Mouse (Mus musculus): ENCODE results near the gene 0610010K14Rik.

The 0610010K14Rik gene

DNA sequence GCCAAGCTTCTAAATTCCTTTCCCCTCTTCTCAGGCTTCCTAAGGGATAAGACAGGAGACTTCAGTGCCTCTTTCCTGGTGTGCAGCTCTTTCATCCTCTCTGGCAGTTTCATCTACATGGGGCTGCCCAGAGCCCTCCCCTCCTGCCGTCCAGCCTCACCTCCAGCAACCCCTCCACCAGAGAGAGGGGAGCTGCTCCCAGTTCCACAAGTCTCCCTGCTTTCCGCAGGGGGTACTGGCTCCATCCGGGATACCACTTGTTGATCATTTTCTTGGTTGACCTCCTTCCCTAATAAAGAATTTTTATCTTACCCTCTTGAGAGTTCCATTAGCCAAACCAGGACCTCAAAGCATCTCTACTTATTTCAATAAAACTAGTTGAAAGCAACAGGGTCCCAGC is 21.6 kb downstream of the 0610010K14Rik start:
- no peak for DNase-seq (ENCODE audit: low spot score)

DNA sequence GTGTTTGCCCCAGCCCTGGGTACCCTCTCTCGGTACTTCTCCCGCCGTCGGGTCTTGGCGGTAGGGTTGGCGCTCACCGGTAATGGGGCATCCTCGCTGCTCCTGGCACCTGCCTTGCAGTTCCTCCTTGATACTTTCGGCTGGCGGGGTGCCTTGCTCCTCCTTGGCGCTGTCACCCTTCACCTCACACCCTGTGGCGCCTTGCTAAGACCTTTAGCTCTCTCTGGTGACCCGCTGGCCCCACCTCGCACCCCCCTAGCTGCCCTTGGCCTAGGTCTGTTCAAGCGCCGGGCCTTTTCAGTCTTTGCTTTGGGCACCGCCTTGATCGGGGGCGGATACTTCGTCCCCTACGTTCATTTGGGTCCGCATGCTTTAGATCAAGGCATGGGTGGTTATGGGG is 22.4 kb downstream of the 0610010K14Rik start:
- peak; percentile 20 for DNase-seq (ENCODE audit: low spot score)

DNA sequence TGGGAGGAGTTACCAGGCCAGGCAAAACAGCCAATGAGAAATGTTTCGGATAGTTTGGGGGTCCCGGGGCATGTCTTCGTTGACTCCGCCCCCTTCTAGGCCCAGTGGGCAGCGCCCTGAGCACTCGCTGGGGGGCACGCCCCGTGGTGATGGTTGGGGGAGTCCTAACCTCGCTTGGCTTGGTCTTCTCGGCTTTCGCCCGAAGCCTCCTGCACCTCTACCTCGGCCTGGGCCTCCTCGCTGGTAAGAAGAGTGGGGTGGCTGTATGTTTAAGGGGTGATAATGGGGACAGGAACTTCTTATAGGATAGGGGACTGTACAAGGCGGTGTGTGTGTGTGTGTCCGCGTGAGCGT is 22.9 kb downstream of the 0610010K14Rik start:
- no peak for DNase-seq (ENCODE audit: low spot score)

DNA sequence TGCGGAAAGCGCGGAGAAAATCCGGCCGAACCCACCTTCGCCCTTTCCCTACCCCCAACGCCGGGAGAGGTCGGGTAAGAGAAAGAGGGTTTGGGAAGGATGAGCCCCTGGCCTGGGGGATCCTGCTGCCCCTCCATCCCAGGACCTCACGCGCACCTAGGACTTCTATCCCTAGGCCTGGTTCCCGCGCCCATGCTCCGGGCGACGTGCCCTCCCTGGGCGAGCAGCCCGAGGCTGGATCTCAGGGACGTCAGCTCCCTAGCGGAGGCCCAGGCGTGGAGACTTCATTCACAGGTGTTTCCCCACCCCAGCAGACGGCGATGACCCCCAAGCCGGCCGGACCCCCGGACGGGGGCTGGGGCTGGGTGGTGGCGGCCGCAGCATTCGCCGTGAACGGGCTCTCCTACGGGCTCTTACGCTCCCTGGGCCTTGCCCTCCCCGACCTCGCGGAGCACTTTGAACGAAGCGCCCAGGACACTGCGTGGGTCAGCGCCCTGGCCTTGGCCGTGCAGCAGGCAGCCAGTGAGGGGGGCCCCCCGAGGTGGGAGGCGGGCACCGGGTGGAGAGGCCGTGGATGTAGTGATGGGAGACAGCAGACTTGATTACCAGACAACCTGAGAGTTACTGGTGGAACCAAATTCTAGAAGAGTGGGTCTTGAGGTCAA is 23.4 kb downstream of the 0610010K14Rik start:
- peak; percentile 52 for DNase-seq (ENCODE audit: low spot score)

DNA sequence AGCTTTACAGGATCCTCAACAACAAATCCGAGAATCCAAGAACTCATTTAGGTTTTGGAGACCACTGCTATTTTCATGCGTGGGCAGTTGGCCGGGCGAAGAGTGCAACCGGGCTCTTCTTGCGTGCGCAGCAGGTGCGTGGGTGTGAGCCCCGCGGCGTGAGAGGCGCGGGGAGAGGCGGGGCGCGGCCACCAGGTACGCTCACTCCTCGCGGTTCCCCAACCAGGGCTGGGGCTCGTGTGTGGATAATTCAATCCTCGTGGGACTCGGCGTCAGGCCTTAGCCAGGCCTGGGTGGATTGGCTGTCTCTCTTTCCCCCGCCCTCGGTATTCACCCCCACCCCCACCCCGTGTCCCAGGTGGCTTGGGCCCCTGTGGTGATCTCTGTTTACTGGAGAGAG is 24.0 kb downstream of the 0610010K14Rik start:
- DNase-seq (ENCODE audit: low spot score) = no peak

DNA sequence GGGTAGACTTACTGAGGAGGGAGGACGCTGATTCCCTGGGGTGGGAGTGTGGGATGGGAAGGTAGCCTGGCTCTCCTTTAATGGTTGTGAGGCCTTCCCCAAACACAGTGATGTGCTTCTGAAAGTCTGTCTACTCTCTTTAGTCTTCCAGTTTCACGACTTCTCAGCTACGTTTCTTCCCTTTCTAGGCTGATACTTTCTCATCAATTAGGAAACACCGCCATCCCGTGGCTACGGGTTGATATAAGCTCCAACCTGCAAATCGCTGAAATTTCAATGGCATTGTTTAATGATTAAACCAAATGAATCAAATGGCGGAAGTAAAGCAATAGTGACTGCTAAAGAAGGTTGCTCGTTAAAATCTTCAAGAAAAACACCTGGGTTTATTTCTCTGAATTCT is 24.8 kb downstream of the 0610010K14Rik start:
- DNase-seq (ENCODE audit: low spot score) = peak; percentile 58

DNA sequence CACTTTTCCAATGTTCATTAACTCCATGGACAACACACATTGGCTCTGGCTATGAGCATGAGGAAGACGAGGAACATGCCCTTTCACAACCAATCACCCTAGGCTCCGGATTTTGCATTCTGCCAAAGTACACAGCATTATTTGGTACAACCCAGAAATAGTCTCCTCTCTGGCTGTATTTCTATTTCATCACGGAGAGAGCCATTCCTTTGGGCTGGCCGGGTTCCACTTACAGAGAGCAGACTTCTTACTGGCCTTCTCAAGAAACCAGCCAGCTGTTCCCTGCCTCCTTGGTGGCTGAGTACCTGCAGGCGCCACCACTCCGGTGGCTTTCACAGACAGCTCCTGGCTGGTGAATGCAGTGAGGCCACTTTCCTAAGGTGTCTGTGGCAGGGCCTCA is 25.3 kb downstream of the 0610010K14Rik start, which contains the start of gene Slc16a11:
TSS of gene Slc16a11 (plus strand) at position 330 of the 400 bp plus-strand sequence.
- no peak for DNase-seq (ENCODE audit: low spot score)

DNA sequence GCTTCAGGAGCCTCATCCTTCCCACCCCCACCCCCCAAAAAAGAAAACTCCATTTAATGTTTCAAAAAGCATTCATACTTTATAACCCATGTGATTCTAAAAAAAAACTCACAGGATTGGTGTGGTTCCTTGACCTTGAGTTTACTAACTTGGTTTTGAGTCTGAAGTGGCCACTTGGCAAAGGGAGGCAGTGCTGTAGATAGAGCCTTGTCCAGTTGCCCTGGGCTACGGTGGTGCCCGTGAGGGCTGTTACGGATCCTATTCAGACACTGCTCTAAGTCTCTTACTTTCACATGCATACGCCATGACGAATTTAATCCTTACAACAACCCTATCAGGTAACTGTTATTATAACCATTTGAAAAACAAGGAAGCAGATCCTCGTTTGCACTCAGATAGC is 25.7 kb downstream of the 0610010K14Rik start:
- no peak for DNase-seq (ENCODE audit: low spot score)

DNA sequence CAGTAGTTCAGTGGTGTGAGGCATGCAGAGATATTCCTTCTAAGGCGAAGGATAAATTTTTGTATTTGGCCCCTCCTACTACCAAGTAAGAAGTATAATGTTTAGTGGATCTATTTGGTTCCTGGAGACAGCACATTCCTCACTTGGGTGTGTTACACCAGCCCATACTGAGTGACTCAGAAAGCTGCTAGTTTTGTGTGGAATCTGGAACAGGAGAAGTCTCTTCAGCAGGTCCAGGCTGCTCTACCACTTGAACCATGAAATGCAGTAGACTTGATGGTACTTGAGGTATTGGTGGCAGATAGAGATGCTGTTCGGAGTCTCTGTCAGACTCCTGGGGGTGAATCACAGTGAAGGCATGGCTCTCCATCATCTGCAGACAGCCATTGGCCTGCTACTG is 27.0 kb downstream of the 0610010K14Rik start:
- DNase-seq (ENCODE audit: low spot score) = no peak

DNA sequence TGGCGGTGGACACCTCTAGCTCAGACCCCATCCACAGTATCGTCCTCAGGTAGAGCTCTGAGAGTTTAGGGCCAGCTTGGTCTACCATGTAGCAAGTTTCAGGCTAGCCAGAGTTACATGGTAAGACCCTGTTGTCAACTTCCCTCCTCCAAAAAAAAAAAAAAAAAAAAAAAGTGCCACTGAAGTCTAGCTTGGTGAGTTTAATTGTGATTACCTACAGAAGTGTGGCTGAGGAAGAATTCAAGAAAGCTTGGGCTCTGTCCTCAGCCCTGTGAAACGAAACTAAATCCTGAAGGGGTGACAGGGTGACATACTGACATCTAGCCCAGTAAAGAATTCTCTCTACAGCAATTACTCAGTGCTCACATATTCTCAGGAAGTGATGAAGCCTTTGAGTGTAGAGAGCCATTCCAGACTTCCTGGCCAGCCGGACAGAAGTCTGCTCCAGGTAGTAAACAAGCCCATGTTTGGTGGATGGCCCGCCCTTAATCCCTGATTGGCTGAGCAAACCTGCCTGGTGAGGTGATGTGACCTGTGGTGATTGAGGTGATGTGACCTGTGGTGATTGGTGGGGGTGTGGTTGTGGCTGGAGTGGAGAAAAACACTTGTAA is 28.8 kb downstream of the 0610010K14Rik start:
- no peak for DNase-seq (ENCODE audit: low spot score)

DNA sequence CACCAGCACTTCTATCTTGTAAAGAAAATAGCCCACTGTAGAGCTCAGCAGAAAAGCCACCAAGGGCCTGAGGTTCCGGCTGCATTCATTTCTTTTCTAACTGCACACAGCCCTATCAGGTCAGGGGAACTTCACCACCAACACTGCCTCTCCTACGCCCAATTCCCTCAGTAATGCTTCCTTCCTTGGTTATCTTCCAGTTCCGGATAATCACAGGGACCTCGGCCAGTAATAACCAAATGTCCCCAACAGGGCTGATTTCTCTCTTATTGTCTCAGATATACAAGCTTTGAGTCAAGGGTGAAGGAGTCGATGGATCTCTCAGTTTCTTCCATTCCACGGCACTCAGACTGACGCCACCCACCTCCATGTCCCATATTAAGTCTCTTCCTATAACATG is 30.4 kb downstream of the 0610010K14Rik start:
- no peak for DNase-seq (ENCODE audit: low spot score)

DNA sequence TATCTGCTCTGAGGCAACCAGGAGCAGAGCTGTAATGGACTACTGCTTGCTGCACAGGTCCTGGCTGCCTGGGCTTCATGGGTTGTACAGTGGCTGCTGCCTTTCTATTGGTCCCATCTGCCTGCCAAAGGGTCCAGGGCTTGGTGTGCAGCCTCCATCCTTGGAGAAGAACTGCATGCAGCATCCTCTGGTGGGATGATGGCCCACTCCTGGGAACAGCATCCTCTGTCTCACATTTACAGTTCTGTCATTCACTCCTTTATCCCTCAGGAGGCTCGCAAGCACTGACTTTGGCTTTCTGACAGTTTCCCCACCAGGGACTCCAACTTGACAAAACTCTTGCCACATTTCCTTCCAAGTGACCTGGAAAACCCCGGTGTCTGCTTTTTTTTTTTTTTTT is 30.9 kb downstream of the 0610010K14Rik start:
- DNase-seq (ENCODE audit: low spot score) = no peak

DNA sequence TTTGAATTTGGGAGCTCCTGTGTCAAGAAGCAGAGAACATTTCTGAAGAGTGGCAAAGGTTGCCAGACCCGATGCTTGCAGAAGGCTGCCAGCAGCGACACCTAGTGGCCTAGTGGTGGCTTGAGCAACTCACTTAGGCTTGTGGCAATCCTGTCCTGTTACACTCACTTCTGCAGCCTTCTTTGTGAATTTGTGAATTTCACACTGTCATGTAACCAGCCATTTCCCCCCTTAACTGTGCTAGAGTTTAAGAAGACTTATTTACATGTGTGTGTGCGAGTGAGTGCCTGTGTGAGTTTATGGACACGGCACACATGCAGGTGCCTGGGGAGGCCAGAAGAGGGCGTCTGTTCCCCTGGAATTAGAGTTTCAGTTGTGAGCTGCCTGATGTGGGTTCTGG is 36.0 kb downstream of the 0610010K14Rik start:
- peak; percentile 83 for DNase-seq (ENCODE audit: low spot score)

DNA sequence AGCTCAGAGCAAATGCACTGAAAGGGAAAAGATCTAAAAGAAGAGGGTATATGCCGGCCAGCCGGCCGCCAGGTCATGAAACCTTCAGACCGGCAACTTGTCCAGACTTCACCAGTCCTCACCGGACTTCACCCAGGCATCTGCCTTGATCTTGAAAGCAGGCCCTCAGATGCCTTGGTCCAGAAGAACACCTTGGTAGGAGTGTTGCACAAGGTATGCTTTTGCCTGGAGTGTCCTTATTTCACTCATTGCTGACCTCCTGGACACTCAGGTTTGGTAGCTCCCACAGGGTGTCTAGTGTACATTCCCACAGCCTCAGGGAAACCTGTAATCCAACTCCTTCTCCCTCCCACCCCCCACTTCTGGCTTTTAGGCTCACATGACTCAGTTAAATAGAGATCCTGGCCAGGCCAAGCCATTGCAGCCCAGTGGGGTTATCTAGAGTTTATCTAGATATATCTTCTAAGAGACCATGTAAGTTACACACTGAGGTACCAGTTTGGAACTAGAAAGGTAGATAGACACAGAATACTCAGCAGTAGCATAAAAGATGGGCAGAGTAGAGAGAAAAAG is 37.6 kb downstream of the 0610010K14Rik start:
- DNase-seq (ENCODE audit: low spot score) = no peak

DNA sequence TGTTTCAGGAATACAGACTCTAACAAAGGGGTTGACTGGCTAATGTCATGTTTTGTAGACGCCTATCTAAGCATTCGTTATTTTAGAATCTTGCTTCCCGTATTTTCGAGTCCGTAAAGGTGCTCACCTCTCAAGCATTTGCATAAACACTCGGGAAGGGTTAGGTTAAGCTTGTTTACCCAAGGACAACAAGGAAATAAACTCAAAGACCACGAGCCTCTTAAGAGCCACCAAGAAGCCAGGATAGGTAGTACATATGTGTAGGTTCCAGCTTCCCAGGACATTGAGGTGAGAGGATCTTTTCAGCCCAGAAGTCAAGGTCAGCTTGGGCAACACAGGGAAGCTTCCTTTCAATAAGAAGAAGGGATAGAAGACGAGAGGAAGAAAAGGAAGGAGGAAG is 38.6 kb downstream of the 0610010K14Rik start:
- DNase-seq (ENCODE audit: low spot score) = no peak

DNA sequence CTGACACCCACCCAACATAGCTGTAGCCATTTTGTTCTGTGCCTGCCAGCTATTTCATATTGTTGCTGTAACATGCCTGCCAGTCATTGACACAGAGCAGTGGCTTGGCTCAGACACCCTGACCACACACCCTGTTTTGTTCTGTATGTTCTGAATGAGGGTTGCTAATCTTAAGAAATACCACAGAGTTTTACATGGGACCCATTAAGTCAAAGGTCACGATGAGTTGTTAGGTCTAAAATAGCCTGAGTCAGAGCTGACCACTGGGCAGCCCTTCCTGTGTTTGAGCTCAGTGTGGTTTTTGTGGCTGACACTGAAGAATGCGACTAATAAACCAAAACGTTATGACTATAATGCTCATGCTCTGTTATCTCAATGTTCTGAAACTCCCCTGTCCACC is 39.4 kb downstream of the 0610010K14Rik start:
- DNase-seq (ENCODE audit: low spot score) = no peak

DNA sequence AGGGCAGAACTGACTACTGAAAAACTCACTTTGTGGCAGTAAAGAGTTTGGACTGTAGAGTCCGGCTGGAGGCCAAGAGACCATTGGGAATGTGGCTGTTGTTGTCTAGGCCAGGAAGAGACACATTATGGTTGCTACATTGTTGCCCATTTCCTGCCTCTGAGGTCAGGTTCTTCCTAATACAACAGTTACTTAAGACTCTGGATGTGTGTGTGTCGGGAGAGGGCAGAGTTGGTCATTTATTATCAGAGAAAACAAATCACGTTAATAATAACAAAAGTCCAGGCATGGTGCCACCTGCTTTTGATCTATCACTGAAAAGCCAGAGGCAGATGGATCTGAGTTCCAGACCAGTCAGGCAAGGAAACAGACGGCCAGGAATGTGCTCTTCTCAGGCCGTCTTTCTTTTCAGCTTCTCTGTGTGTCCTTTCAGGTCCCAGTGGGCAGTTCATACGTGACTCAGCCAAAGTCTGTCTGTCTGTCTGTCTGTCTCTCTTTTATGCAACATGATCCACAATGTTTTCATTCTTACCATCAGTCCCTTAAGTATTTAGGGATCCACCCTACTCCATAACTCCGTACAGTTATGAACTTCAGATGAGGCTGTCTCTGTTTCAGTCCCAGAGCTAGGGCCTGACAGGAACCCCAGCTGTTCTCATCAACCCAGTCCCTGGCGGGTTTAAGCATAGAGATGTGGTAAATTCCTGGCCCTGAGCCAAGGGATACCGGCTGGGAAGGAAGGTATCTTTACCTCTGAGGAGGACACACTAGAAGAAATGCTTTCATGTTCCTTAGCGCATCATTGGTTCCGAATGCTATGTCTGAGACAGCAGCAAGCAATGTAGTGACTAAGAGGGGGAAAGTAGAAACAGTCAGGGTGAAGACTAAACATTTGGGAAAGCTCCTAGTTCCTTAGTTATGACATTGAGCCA is 44.1 kb downstream of the 0610010K14Rik start:
- DNase-seq (ENCODE audit: low spot score) = no peak

DNA sequence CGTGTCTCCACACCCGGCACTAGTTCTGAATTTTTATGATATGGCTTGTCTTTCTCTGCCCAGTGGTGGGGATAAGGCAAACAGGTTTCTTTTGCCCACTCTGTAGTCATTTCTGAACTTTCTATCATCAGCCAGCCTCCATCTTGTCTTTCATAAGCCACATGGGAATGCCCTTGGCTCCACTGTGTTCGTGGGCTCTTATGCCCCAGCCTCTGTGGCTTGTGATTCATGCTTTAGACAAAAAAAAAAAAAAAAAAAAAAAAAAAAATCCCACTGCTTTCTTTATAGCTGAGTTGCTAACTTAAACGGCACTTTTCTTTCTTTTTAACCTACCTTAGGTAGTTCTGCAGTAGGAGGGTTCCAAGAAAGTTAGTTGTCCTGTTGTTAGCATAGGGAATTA is 45.6 kb downstream of the 0610010K14Rik start:
- no peak for DNase-seq (ENCODE audit: low spot score)

DNA sequence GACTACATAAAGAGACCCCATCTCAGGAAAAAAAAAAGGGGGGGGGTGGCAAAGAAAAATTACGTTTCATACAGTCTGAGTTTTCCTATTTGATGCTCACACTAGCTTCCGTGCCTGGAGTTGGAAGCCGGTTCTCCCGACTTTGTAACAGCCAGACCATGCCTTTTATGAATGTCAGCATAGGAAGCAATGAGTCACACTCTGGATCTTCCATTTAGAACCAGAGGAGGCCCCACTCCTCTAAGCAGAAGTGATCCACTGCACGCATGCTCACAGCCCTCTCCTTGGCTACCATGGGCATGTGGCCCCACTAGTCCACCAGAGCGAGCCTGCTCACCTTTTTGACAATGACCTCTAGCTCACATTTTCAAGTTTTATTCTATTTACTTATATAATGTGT is 46.5 kb downstream of the 0610010K14Rik start:
- no peak for DNase-seq (ENCODE audit: low spot score)

DNA sequence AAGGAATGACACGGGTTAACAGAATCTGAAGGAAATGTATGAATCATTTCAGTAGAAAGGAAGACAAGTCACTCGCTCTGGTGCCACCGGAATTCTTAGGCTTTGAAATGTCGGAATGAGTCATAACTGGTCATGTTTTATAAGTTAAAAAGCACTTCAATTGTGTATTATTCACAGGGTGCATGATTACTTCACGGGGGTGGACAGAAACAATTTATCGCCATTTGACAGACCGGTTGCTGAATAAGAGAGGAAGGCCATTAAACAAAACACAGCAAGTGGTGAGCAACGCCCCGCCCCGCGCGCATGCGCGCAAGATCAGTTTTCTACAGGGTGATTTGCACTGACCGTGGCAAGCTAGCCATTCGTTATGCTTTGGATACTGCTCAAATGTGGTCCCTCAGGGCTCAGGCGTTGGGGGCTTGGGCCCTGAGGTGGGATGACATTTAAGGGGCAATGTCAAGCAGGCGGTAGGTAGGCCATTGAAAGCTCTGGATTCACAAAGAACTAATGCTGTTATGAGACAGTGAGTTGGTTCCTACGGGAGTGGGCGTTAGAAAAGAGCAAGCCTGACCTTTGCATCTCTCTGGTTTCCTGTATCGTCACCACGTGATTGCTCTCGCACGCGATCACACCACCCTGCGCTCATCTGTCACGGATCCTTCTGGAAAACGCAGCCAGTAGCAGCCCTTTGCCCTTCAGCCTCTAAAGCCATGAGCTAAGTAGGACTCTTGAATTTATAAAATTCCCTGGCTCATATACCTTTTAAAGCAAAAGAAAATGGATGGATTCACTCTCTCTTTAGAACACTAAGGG is 48.2 kb downstream of the 0610010K14Rik start:
- DNase-seq (ENCODE audit: low spot score) = no peak
